Comparison of ENCODE assay signal across 8 mouse cellular contexts in genomic region chr11:69579128-69580017, GRCm38 (mm10). TPM values are rescaled to one million over a fixed set of nuclear protein-coding genes. Genes with fewer than 3 reads are reported as not detected.
DNase-seq lines count a peak whose midpoint lies in the region; ATAC-seq lines count a peak whose summit lies in the region.

No protein-coding gene starts in this region.

- peaks cover 39% of the 10 kb centered on the region for H3K4me1 ChIP-seq in hindbrain, embryonic 12.5 days

- peak overlapping the region; percentile 84 for H3K9ac ChIP-seq in hindbrain, embryonic 12.5 days

- peak overlapping the region; percentile 62 for H3K4me3 ChIP-seq in hindbrain, embryonic 12.5 days

- DNase-seq in NIH3T3 (ENCODE audit: low read depth) = peak; percentile 98
- peak; percentile 97 to 98 for DNase-seq in cerebellum, postnatal 10 days
- DNase-seq in frontal cortex, postnatal 10 days (ENCODE audit: low spot score in 2 of 2) = peak; percentile 95
- peak; percentile 98 to 99 for DNase-seq in layer of hippocampus, postnatal 14 days (ENCODE audit: low spot score in 2 of 2)
- DNase-seq in lung, postnatal 14 days = peak; percentile 97
- DNase-seq in retina, adult 2 months (ENCODE audit: low read depth, low spot score) = peak; percentile 95
- DNase-seq in thymus, postnatal 36 days = peak; percentile 91 to 97

- peak; percentile 88 for ATAC-seq in hindbrain, embryonic 12.5 days (ENCODE audit: low FRiP score)

- 0 out of 2 replicates have a peak, but pooled peaks cover 8% of the 10 kb centered on the region for H3K36me3 ChIP-seq in hindbrain, embryonic 12.5 days

- WGBS in hindbrain, embryonic 12.5 days = 3% methylated on average over 39 of the region's 39 CpGs

- peak overlapping the region; percentile 86 for H3K27ac ChIP-seq in hindbrain, embryonic 12.5 days

- no peaks in the 10 kb centered on the region for H3K27me3 ChIP-seq in hindbrain, embryonic 12.5 days

- H3K9me3 ChIP-seq in hindbrain, embryonic 12.5 days (replicated peaks) = no peaks in the 10 kb centered on the region

- peak overlapping the region; percentile 92 for H3K4me2 ChIP-seq in hindbrain, embryonic 12.5 days (replicated peaks)

RNA-seq across cellular contexts. Expression of gene Wrap53, which starts 0.7 kb away (rescaled TPM):
- polyA plus RNA-seq in hindbrain, embryonic 12.5 days (2016; fragmentation: Nextera tagmentation; extraction: Ambion mirVana) = 29.7 and 29.9 TPM in 2 replicates
- total RNA-seq in layer of hippocampus, postnatal 14 days (2021) = 1 to 10 TPM; 8.6 to 9.5 TPM

RNA-seq across cellular contexts. Expression of gene Trp53, which starts 0.8 kb away (rescaled TPM):
- polyA plus RNA-seq in hindbrain, embryonic 12.5 days (2016; fragmentation: Nextera tagmentation; extraction: Ambion mirVana) = 105 and 109 TPM in 2 replicates
- total RNA-seq in layer of hippocampus, postnatal 14 days (2021) = 10 to 100 TPM; 27.3 to 29.6 TPM

RNA-seq across cellular contexts. Expression of gene Efnb3, which starts 19.4 kb away (rescaled TPM):
- 95.7 and 106 TPM in 2 replicates for polyA plus RNA-seq in hindbrain, embryonic 12.5 days (2016; fragmentation: Nextera tagmentation; extraction: Ambion mirVana)
- total RNA-seq in layer of hippocampus, postnatal 14 days (2021) = 100 to 1,000 TPM; 144 to 156 TPM

RNA-seq across cellular contexts. Expression of gene Atp1b2, which starts 26.4 kb away (rescaled TPM):
- polyA plus RNA-seq in hindbrain, embryonic 12.5 days (2016; fragmentation: Nextera tagmentation; extraction: Ambion mirVana) = 12.1 and 18.5 TPM in 2 replicates
- total RNA-seq in layer of hippocampus, postnatal 14 days (2021) = 100 to 1,000 TPM; 513 to 551 TPM

RNA-seq across cellular contexts. Expression of gene Dnah2, which starts 30.5 kb away (rescaled TPM):
- 1.4 and 2.5 TPM in 2 replicates for polyA plus RNA-seq in hindbrain, embryonic 12.5 days (2016; fragmentation: Nextera tagmentation; extraction: Ambion mirVana)
- 1 to 10 TPM; 5.8 to 6.3 TPM for total RNA-seq in layer of hippocampus, postnatal 14 days (2021)

Comparison
In these comparisons a context has a peak if more than half of its experiments do, and no peak if none do; other contexts are left out.
1. Peak in every context shown above with its lines: DNase-seq, ATAC-seq, H3K4me3 ChIP-seq and H3K27ac ChIP-seq.